Mouse (Mus musculus) lung, embryonic 15.5 days (tissue): Measurements from ENCODE around the gene Lin52. TPM values are rescaled to one million over a fixed set of nuclear protein-coding genes. Genes with fewer than 3 reads are reported as not detected.
"Not testable (repeated sequence)": the region's sequence is repeated elsewhere in the genome, so short reads cannot be mapped to it uniquely, and the experiment has no call there.

Experiments used
- ATAC-seq: fragments of 200-750 bp; cut with Nextera tagmentation; 2 replicates; pipeline ENCODE4 v1.8.0; 2017; ENCODE audit warnings: moderate number of reproducible peaks, borderline replicate concordance; ENCODE audit not compliant: low FRiP score, low TSS enrichment; ENCODE audit errors: extremely low read depth
- H3K27ac ChIP-seq: fragments of 300-500 bp; sonication (generic); 2 replicates; pipeline ENCODE4 v1.5.1; 2015; ENCODE audit warnings: moderate library complexity, mild to moderate bottlenecking, inconsistent platforms
- H3K27me3 ChIP-seq: fragments of 300-500 bp; sonication (generic); 2 replicates; pipeline ENCODE4 v1.6.1; 2015; ENCODE audit warnings: inconsistent platforms
- H3K36me3 ChIP-seq: fragments of 300-500 bp; sonication (generic); 2 replicates; pipeline ENCODE4 v1.6.1; 2015; ENCODE audit warnings: inconsistent platforms
- H3K4me1 ChIP-seq: fragments of 300-500 bp; sonication (generic); 2 replicates; pipeline ENCODE4 v1.6.1; 2015; ENCODE audit warnings: inconsistent platforms
- H3K4me2 ChIP-seq: fragments of 300-500 bp; sonication (generic); 2 replicates; pipeline ENCODE4 v1.6.1; 2015; ENCODE audit warnings: inconsistent platforms, mild to moderate bottlenecking, moderate library complexity
- H3K4me3 ChIP-seq: fragments of 300-500 bp; sonication (generic); 2 replicates; pipeline ENCODE4 v1.5.1; 2015; ENCODE audit warnings: mild to moderate bottlenecking, inconsistent platforms
- H3K9ac ChIP-seq: fragments of 300-500 bp; sonication (generic); 2 replicates; pipeline ENCODE4 v1.6.1; 2015; ENCODE audit warnings: inconsistent platforms
- H3K9me3 ChIP-seq: fragments of 300-500 bp; sonication (generic); 2 replicates; pipeline ENCODE4 v1.6.1; 2016; ENCODE audit warnings: inconsistent platforms
- WGBS: fragments of 180-500 bp; shearing (Covaris S2); methylation state at CpG from one replicate; pipeline ENCODE4 v1.1.7; 2015; 5-methylcytosine and 5-hydroxymethylcytosine counted together
- polyA plus RNA-seq: library from polyadenylated mRNA; unstranded; fragments of >200 nt; fragmentation: Nextera tagmentation; extraction: Ambion mirVana; gene quantifications from 2 replicates; pipeline ENCODE4 v1.2.1, GENCODE M21; 2015

Lin52 gene
- polyA plus RNA-seq, 1 experiment from 2014 or later: 22.2 TPM

- no peaks in the 10 kb centered on the region for H3K9me3 ChIP-seq
- WGBS: 65% methylated on average over 11 of the region's 11 CpGs
- H3K27me3 ChIP-seq: no peaks in the 10 kb centered on the region
- ATAC-seq: no peak
- no peak overlapping the region for H3K27ac ChIP-seq
- no peaks in the 10 kb centered on the region for H3K4me1 ChIP-seq
- H3K4me2 ChIP-seq: no peak overlapping the region
- no peaks in the 10 kb centered on the region for H3K36me3 ChIP-seq
- no peak overlapping the region for H3K9ac ChIP-seq
- H3K4me3 ChIP-seq: no peak overlapping the region
Measured at GRCm38 (mm10) chr12:84524147-84525050, 73.2 kb downstream of the Lin52 start.

DNA sequence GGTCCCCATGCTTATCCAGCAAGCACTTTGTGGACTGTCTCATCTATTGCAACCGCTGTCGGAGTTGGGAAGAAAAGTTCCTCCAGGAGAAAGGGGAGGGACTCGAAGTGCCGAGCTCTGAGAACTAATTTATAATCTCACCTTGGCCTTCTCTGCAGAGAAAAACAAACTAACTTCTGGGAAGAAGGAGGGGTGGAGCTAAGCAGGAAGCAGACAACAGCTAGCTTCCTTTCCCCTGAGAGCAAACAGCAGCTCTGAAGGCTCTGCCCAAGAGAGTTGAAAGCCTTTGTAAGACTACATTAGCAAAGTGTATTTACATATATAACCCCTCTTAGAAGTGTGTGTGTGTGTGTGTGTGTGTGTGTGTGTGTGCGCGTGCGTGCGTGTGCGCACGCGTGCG is 74.2 kb downstream of the Lin52 start:
- no peaks in the 10 kb centered on the region for H3K27me3 ChIP-seq
- no peak overlapping the region for H3K9ac ChIP-seq
- H3K36me3 ChIP-seq: no peaks in the 10 kb centered on the region
- H3K4me3 ChIP-seq: no peak overlapping the region
- H3K4me2 ChIP-seq: no peak overlapping the region
- ATAC-seq: no peak
- H3K4me1 ChIP-seq: no peaks in the 10 kb centered on the region
- no peaks in the 10 kb centered on the region for H3K9me3 ChIP-seq
- WGBS: 72% methylated on average over 12 of the region's 12 CpGs
- H3K27ac ChIP-seq: no peak overlapping the region

- WGBS: 80% methylated on average over 5 of the region's 5 CpGs
- Histone ChIP-seq H3K4me2 (no peak overlapping the region), H3K4me1 (no peaks in the 10 kb centered on the region), H3K4me3 (no peak overlapping the region), H3K27ac (no peak overlapping the region), H3K36me3 (0 out of 2 replicates have a peak, but pooled peaks cover 5% of the 10 kb centered on the region), H3K9ac (no peak overlapping the region), H3K9me3 (no peaks in the 10 kb centered on the region), H3K27me3 (no peaks in the 10 kb centered on the region)
- ATAC-seq: no peak
Measured at GRCm38 (mm10) chr12:84530426-84530825, 79.2 kb downstream of the Lin52 start.

- Histone ChIP-seq H3K36me3 (0 out of 2 replicates have a peak, but pooled peaks cover 5% of the 10 kb centered on the region), H3K4me3 (no peak overlapping the region), H3K27me3 (no peaks in the 10 kb centered on the region), H3K4me2 (no peak overlapping the region), H3K9ac (no peak overlapping the region), H3K9me3 (no peaks in the 10 kb centered on the region), H3K4me1 (no peaks in the 10 kb centered on the region), H3K27ac (no peak overlapping the region)
- WGBS: 81% methylated on average over 13 of the region's 13 CpGs
- no peak for ATAC-seq
Measured at GRCm38 (mm10) chr12:84531906-84532829, 80.9 kb downstream of the Lin52 start.

DNA sequence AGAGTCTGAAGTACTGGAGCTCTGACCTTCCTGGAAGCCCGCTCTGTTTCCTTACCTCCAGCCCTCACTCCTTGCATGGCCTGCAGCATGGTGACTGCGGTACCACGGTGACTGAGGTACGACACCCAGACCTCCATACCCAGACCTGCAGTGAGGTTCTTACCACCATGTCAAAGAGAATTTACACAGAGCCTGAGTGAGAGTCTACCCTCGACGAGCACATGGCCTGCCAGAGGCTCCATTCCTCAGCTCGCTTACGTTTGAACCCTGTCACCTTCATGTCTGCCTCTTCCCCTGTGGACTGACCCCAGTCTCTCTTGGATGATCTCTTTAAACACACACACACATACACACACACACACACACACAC is 81.6 kb downstream of the Lin52 start:
- Histone ChIP-seq H3K4me1 (no peaks in the 10 kb centered on the region), H3K4me3 (no peak overlapping the region), H3K36me3 (0 out of 2 replicates have a peak, but pooled peaks cover 5% of the 10 kb centered on the region), H3K9ac (no peak overlapping the region), H3K27ac (no peak overlapping the region), H3K9me3 (no peaks in the 10 kb centered on the region), H3K27me3 (no peaks in the 10 kb centered on the region), H3K4me2 (no peak overlapping the region)
- ATAC-seq: no peak
- WGBS: 80% methylated on average over 8 of the region's 8 CpGs

GRCm38 (mm10) chr12:84533706-84534486 is 82.7 kb downstream of the Lin52 start:
- 0 out of 2 replicates have a peak, but pooled peaks cover 5% of the 10 kb centered on the region for H3K36me3 ChIP-seq
- H3K4me3 ChIP-seq: no peak overlapping the region
- no peak for ATAC-seq
- no peaks in the 10 kb centered on the region for H3K27me3 ChIP-seq
- H3K9me3 ChIP-seq: no peaks in the 10 kb centered on the region
- no peak overlapping the region for H3K4me2 ChIP-seq
- no peak overlapping the region for H3K9ac ChIP-seq
- no peak overlapping the region for H3K27ac ChIP-seq
- WGBS: 81% methylated on average over 7 of the region's 7 CpGs
- no peaks in the 10 kb centered on the region for H3K4me1 ChIP-seq

GRCm38 (mm10) chr12:84539537-84539936 is 88.3 kb downstream of the Lin52 start:
- H3K9me3 ChIP-seq, H3K9ac ChIP-seq, H3K4me3 ChIP-seq, H3K27ac ChIP-seq, ATAC-seq, H3K36me3 ChIP-seq, H3K4me1 ChIP-seq, H3K4me2 ChIP-seq, H3K27me3 ChIP-seq: not testable (repeated sequence)
- 89% methylated on average over 3 of the region's 3 CpGs for WGBS

- no peaks in the 10 kb centered on the region for H3K4me1 ChIP-seq
- H3K27me3 ChIP-seq: no peaks in the 10 kb centered on the region
- no peak for ATAC-seq
- no peak overlapping the region for H3K9ac ChIP-seq
- 83% methylated on average over 11 of the region's 11 CpGs for WGBS
- H3K4me3 ChIP-seq: no peak overlapping the region
- H3K9me3 ChIP-seq: no peaks in the 10 kb centered on the region
- H3K27ac ChIP-seq: no peak overlapping the region
- no peak overlapping the region for H3K4me2 ChIP-seq
- no peaks in the 10 kb centered on the region for H3K36me3 ChIP-seq
Measured at GRCm38 (mm10) chr12:84541391-84541958, 90.3 kb downstream of the Lin52 start.

GRCm38 (mm10) chr12:84546028-84546427 is 94.8 kb downstream of the Lin52 start:
- Histone ChIP-seq H3K4me3 (no peak overlapping the region), H3K4me2 (no peak overlapping the region), H3K4me1 (no peaks in the 10 kb centered on the region), H3K27me3 (no peaks in the 10 kb centered on the region), H3K9ac (no peak overlapping the region), H3K36me3 (no peaks in the 10 kb centered on the region), H3K27ac (no peak overlapping the region), H3K9me3 (no peaks in the 10 kb centered on the region)
- ATAC-seq: no peak
- WGBS: 3% methylated on average over 12 of the region's 12 CpGs

- Histone ChIP-seq H3K9me3 (no peaks in the 10 kb centered on the region), H3K27me3 (no peaks in the 10 kb centered on the region), H3K4me3 (no peak overlapping the region), H3K4me2 (no peak overlapping the region), H3K4me1 (no peaks in the 10 kb centered on the region), H3K9ac (no peak overlapping the region), H3K27ac (no peak overlapping the region), H3K36me3 (no peaks in the 10 kb centered on the region)
- no peak for ATAC-seq
- 68% methylated on average over 2 of the region's 2 CpGs for WGBS
Measured at GRCm38 (mm10) chr12:84546577-84547085, 95.4 kb downstream of the Lin52 start.

DNA sequence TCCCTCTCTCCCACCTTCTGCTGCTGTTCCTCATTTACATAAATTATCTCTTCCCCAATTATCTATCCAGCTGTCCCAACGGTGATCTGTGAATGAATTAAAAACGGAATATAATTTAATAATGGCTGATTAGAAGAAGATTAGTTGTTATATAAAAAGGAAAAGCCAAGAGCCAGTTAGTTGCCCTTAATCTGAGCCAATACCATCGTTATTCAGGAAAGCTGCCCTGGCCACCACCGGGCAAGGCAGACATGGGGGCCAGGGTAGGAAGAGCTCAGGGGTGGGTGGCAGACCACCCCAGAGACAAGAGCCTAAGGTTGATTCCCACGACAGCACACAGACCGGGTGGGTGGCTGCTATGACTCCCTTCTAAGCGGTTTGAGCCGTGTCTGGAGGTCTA is 97.0 kb downstream of the Lin52 start:
- Histone ChIP-seq H3K36me3 (no peaks in the 10 kb centered on the region), H3K9me3 (no peaks in the 10 kb centered on the region), H3K4me1 (no peaks in the 10 kb centered on the region), H3K27me3 (no peaks in the 10 kb centered on the region), H3K9ac (no peak overlapping the region), H3K4me2 (no peak overlapping the region), H3K4me3 (no peak overlapping the region), H3K27ac (no peak overlapping the region)
- no peak for ATAC-seq
- 51% methylated on average over 8 of the region's 8 CpGs for WGBS
